9 mouse cellular contexts compared by ENCODE assay signal in genomic region chr1:156752990-156753389, GRCm38 (mm10). TPM values are rescaled to one million over a fixed set of nuclear protein-coding genes. Genes with fewer than 3 reads are reported as not detected.
A peak's percentile ranks its signal among the peaks of the same experiment; 100 is the strongest.
DNase-seq lines count a peak whose midpoint lies in the region; ATAC-seq and TF ChIP-seq lines count a peak whose summit lies in the region.
"Had no signal": no experiment of that assay in that cellular context is flagged by ENCODE, and none has a peak within 500 bp of the region (broad histone marks: within the 10 kb centered on the region; RNA-seq: fewer than 3 reads in every experiment).

No protein-coding gene starts in this region.

- H3K4me2 ChIP-seq in intestine, embryonic 15.5 days (replicated peaks) = 0 out of 2 replicates have a peak overlapping the region, but pooled peaks have one; percentile 58
- no peak overlapping the region for H3K4me2 ChIP-seq in intestine, postnatal 0 days (replicated peaks; ENCODE audit: low read depth)
- H3K4me2 ChIP-seq in CH12.LX (ENCODE audit: insufficient read depth, low read depth, poor library complexity, severe bottlenecking) = peak overlapping the region; percentile 17; the same call in 1 of the 2 replicates
- H3K4me2 ChIP-seq in embryonic facial prominence, embryonic 14.5 days (ENCODE audit: low read depth, low read length) = peak overlapping the region; percentile 33; the same call in 1 of the 2 replicates
- peak overlapping the region; percentile 62 for H3K4me2 ChIP-seq in liver, embryonic 14.5 days (ENCODE audit: low read depth)

- H3K27ac ChIP-seq in intestine, embryonic 15.5 days = no peak overlapping the region
- no peak overlapping the region for H3K27ac ChIP-seq in intestine, postnatal 0 days (ENCODE audit: low read depth, low read length)
- no peak overlapping the region for H3K27ac ChIP-seq in CH12.LX (ENCODE audit: insufficient read depth, low read depth)
- H3K27ac ChIP-seq in embryonic facial prominence, embryonic 14.5 days (replicated peaks; ENCODE audit: low read depth, low read length) = peak overlapping the region; percentile 16; the same call in 1 of the 2 replicates
- H3K27ac ChIP-seq in liver, embryonic 14.5 days = no peak overlapping the region
- H3K27ac ChIP-seq: midbrain, embryonic 12.5 days had no signal

- no peak for TF ChIP-seq POLR2A in CH12.LX (IDR thresholded peaks at IDR 0.05; ENCODE audit: low read depth, low read length)

- no peak for TF ChIP-seq RAD21 in CH12.LX (IDR thresholded peaks at IDR 0.05; ENCODE audit: low read depth, low read length)

- H3K27me3 ChIP-seq in intestine, embryonic 15.5 days (replicated peaks) = no peaks in the 10 kb centered on the region
- H3K27me3 ChIP-seq in intestine, postnatal 0 days (replicated peaks; ENCODE audit: control insufficient read depth, insufficient read depth, low read length) = no peaks in the 10 kb centered on the region
- H3K27me3 ChIP-seq in CH12.LX (replicated peaks) = no peaks in the 10 kb centered on the region
- H3K27me3 ChIP-seq in embryonic facial prominence, embryonic 14.5 days (replicated peaks; ENCODE audit: control insufficient read depth, insufficient read depth, low read length) = no peaks in the 10 kb centered on the region
- no peaks in the 10 kb centered on the region for H3K27me3 ChIP-seq in liver, embryonic 14.5 days (ENCODE audit: control insufficient read depth, insufficient read depth, low read length)

- no peaks in the 10 kb centered on the region for H3K36me3 ChIP-seq in intestine, embryonic 15.5 days
- H3K36me3 ChIP-seq in intestine, postnatal 0 days (ENCODE audit: control insufficient read depth, insufficient read depth) = no peaks in the 10 kb centered on the region
- H3K36me3 ChIP-seq in CH12.LX (replicated peaks in 1 of 2; ENCODE audit: control insufficient read depth in 1 of 2, insufficient read depth in 1 of 2, low read length in 1 of 2) = no peaks in the 10 kb centered on the region
- no peaks in the 10 kb centered on the region for H3K36me3 ChIP-seq in embryonic facial prominence, embryonic 14.5 days (ENCODE audit: control insufficient read depth, insufficient read depth, low read length)
- H3K36me3 ChIP-seq in liver, embryonic 14.5 days (replicated peaks; ENCODE audit: control insufficient read depth, insufficient read depth, low read depth) = no peaks in the 10 kb centered on the region
- H3K36me3 ChIP-seq: midbrain, embryonic 12.5 days had no signal

- H3K9me3 ChIP-seq in intestine, embryonic 15.5 days = no peaks in the 10 kb centered on the region
- no peaks in the 10 kb centered on the region for H3K9me3 ChIP-seq in intestine, postnatal 0 days (ENCODE audit: control insufficient read depth)
- no peaks in the 10 kb centered on the region for H3K9me3 ChIP-seq in CH12.LX (replicated peaks; ENCODE audit: low read length)
- no peaks in the 10 kb centered on the region for H3K9me3 ChIP-seq in embryonic facial prominence, embryonic 14.5 days (ENCODE audit: control insufficient read depth, low read length)
- H3K9me3 ChIP-seq in liver, embryonic 14.5 days (ENCODE audit: control insufficient read depth, low read length) = no peaks in the 10 kb centered on the region
- H3K9me3 ChIP-seq: midbrain, embryonic 12.5 days had no signal

- no peak for TF ChIP-seq CTCF in intestine, postnatal 0 days (IDR thresholded peaks at IDR 0.05; ENCODE audit: low read depth)
- no peak for TF ChIP-seq CTCF in CH12.LX (conservative IDR thresholded peaks at IDR 0.05 in 1 of 2, IDR thresholded peaks at IDR 0.05 in 1 of 2; ENCODE audit: low read depth in 2 of 2, low read length in 2 of 2)
- TF ChIP-seq CTCF in liver, embryonic 14.5 days (IDR thresholded peaks at IDR 0.05; ENCODE audit: low read depth) = no peak

- in situ Hi-C loops in CH12.LX (cut with MboI; ENCODE audit: low pct_ligation_motif_present, low pct_unique_long_range_greater_than_20kb, low sequenced_read_pairs) = no loop called here

- 82% methylated on average over 7 of the region's 7 CpGs for WGBS in intestine, embryonic 15.5 days
- 87% methylated on average over 7 of the region's 7 CpGs for WGBS in intestine, postnatal 0 days
- WGBS in embryonic facial prominence, embryonic 14.5 days = 76% methylated on average over 7 of the region's 7 CpGs
- 41% methylated on average over 7 of the region's 7 CpGs for WGBS in liver, embryonic 14.5 days (ENCODE audit: insufficient replicate concordance)

- no peaks in the 10 kb centered on the region for H3K79me2 ChIP-seq in CH12.LX (replicated peaks; ENCODE audit: control insufficient read depth, extremely low read depth, insufficient read depth, poor library complexity, severe bottlenecking)

- dilution Hi-C loops in CH12.LX (cut with MboI; ENCODE audit: extremely low pct_ligation_motif_present, extremely low pct_unique_long_range_greater_than_20kb, low sequenced_read_pairs) = no loop called here

- DNase-seq in CH12.LX (ENCODE audit: extremely low read depth) = peak; percentile 67
- DNase-seq in embryonic facial prominence, embryonic 14.5 days (ENCODE audit: low spot score) = no peak
- DNase-seq in liver, embryonic 14.5 days (ENCODE audit: low read depth in 3 of 3, low spot score in 3 of 3) = no peak
- no peak for DNase-seq in urinary bladder, postnatal 10 days (ENCODE audit: low spot score)
- DNase-seq in urinary bladder, postnatal 14 days (ENCODE audit: low spot score) = no peak
- DNase-seq in testis, postnatal 10 days (ENCODE audit: low spot score) = no peak

- peaks cover 25% of the 10 kb centered on the region for H3K4me1 ChIP-seq in intestine, embryonic 15.5 days (replicated peaks)
- no peaks in the 10 kb centered on the region; the same call in 1 of the 2 replicates for H3K4me1 ChIP-seq in intestine, postnatal 0 days (replicated peaks; ENCODE audit: control insufficient read depth, insufficient read depth, low read length)
- H3K4me1 ChIP-seq in CH12.LX (ENCODE audit: control insufficient read depth in 1 of 2, insufficient read depth in 2 of 2) = peaks cover 0 to 15% of the 10 kb centered on the region in 2 experiments; a peak in 3 of 4 replicates
- H3K4me1 ChIP-seq in embryonic facial prominence, embryonic 14.5 days (ENCODE audit: control insufficient read depth, insufficient read depth, low read length) = peaks cover 31% of the 10 kb centered on the region
- H3K4me1 ChIP-seq in liver, embryonic 14.5 days (replicated peaks; ENCODE audit: control insufficient read depth in 2 of 2, insufficient read depth in 2 of 2, low read length in 1 of 2) = peaks cover 32 to 34% of the 10 kb centered on the region in 2 experiments

- ATAC-seq in intestine, embryonic 15.5 days = no peak
- ATAC-seq in intestine, postnatal 0 days = no peak
- no peak for ATAC-seq in embryonic facial prominence, embryonic 14.5 days (ENCODE audit: low read depth)
- no peak for ATAC-seq in liver, embryonic 14.5 days (ENCODE audit: insufficient read depth)

- no peak; the same call in 1 of the 2 replicates for TF ChIP-seq EP300 in CH12.LX (IDR thresholded peaks at IDR 0.05; ENCODE audit: low read length)
- TF ChIP-seq EP300 in liver, embryonic 14.5 days (IDR thresholded peaks at IDR 0.05; ENCODE audit: low read depth) = no peak

- H3K9ac ChIP-seq in intestine, embryonic 15.5 days = no peak overlapping the region
- no peak overlapping the region for H3K9ac ChIP-seq in intestine, postnatal 0 days (ENCODE audit: low read depth, low read length)
- no peak overlapping the region for H3K9ac ChIP-seq in CH12.LX (ENCODE audit: insufficient read depth, low read depth)
- no peak overlapping the region for H3K9ac ChIP-seq in embryonic facial prominence, embryonic 14.5 days (ENCODE audit: low read depth, low read length)
- no peak overlapping the region; the same call in 1 of the 2 replicates for H3K9ac ChIP-seq in liver, embryonic 14.5 days (replicated peaks)
- H3K9ac ChIP-seq: midbrain, embryonic 12.5 days had no signal

- H3K4me3 ChIP-seq in intestine, embryonic 15.5 days (replicated peaks) = no peak overlapping the region
- H3K4me3 ChIP-seq in intestine, postnatal 0 days (ENCODE audit: low read depth, low read length) = no peak overlapping the region
- H3K4me3 ChIP-seq in CH12.LX (replicated peaks in 1 of 3; ENCODE audit: low read depth in 2 of 3, low read length in 2 of 3, poor library complexity in 1 of 3) = no peak overlapping the region
- H3K4me3 ChIP-seq in embryonic facial prominence, embryonic 14.5 days (ENCODE audit: low read depth, low read length) = no peak overlapping the region
- no peak overlapping the region for H3K4me3 ChIP-seq in liver, embryonic 14.5 days (ENCODE audit: insufficient read depth in 1 of 2, low read depth in 2 of 2, low read length in 2 of 2)

TF ChIP-seq in CH12.LX, 34 proteins besides CTCF, POLR2A, EP300 and RAD21:
- TF ChIP-seq MAFK (IDR thresholded peaks at IDR 0.05; ENCODE audit: insufficient replicate concordance, low read length) = no peak
- TF ChIP-seq IRF4 (IDR thresholded peaks at IDR 0.05; ENCODE audit: low read depth, low read length) = peak; percentile 80
- TF ChIP-seq JUND (conservative IDR thresholded peaks at IDR 0.05; ENCODE audit: low read depth, low read length) = peak; percentile 71
- TF ChIP-seq MEF2A (IDR thresholded peaks at IDR 0.05; ENCODE audit: borderline replicate concordance, low read depth, low read length) = no peak
- TF ChIP-seq ELF1 (IDR thresholded peaks at IDR 0.05; ENCODE audit: low read depth, low read length) = no peak
- TF ChIP-seq SIN3A (IDR thresholded peaks at IDR 0.05; ENCODE audit: low read length) = no peak
- TF ChIP-seq USF2 (conservative IDR thresholded peaks at IDR 0.05; ENCODE audit: low read depth, low read length) = no peak
- no peak for TF ChIP-seq UBTF (IDR thresholded peaks at IDR 0.05; ENCODE audit: low read depth, low read length)

RNA-seq across cellular contexts. Expression of gene Fam20b, which starts 34.1 kb away (rescaled TPM):
- 45.5 and 48.0 TPM in 2 replicates for polyA plus RNA-seq in intestine, embryonic 15.5 days (2015; fragmentation: Nextera tagmentation; extraction: Ambion mirVana)
- 35.4 and 36.9 TPM in 2 replicates for polyA plus RNA-seq in intestine, postnatal 0 days (2015; fragmentation: Nextera tagmentation; extraction: Ambion mirVana)
- total RNA-seq in CH12.LX (2012; rRNA removed) = 22.3 and 23.0 TPM in 2 replicates
- total RNA-seq in CH12.LX (2014; rRNA removed) = 25.7 and 26.5 TPM in 2 replicates
- polyA plus RNA-seq in CH12.LX (2012; ENCODE audit: insufficient read length, low read depth) = 19.5 and 21.2 TPM in 2 replicates
- polyA plus RNA-seq in embryonic facial prominence, embryonic 14.5 days (2014; fragmentation: Nextera tagmentation; extraction: Ambion mirVana) = 30.0 and 31.1 TPM in 2 replicates
- polyA plus RNA-seq in liver, embryonic 14.5 days (2012; rRNA removed) = 5.2 and 7.5 TPM in 2 replicates
- 9.9 and 11.1 TPM in 2 replicates for polyA plus RNA-seq in liver, embryonic 14.5 days (2014; fragmentation: Nextera tagmentation; extraction: Ambion mirVana)
